ENCODE assay signal across 8 mouse cellular contexts in genomic region chr1:165018692-165019309, GRCm38 (mm10).
DNase-seq lines count a peak whose midpoint lies in the region; ATAC-seq and TF ChIP-seq lines count a peak whose summit lies in the region.

No protein-coding gene starts in this region.

- DNase-seq in kidney, postnatal 10 days: peak; percentile 20
- no peak for DNase-seq in kidney, postnatal 14 days
- peak; percentile 34 to 49 for DNase-seq in cerebellum, postnatal 36 days
- peak; percentile 78 for DNase-seq in hindbrain, embryonic 11.5 days (ENCODE audit: low spot score)
- peak; percentile 39 for DNase-seq in liver, adult 2 months (ENCODE audit: extremely low read depth, low read depth, low spot score)
- peak; percentile 67 for DNase-seq in right cerebral cortex, postnatal 14 days
- no peak for DNase-seq in thymus, postnatal 25 days
- DNase-seq in kidney, postnatal 36 days: no peak

- no peak overlapping the region for H3K27ac ChIP-seq in hindbrain, embryonic 11.5 days (ENCODE audit: low read depth, low read length)
- no peak overlapping the region for H3K27ac ChIP-seq in liver, adult 2 months (replicated peaks; ENCODE audit: insufficient read depth, low read depth, low read length)

- no peaks in the 10 kb centered on the region for H3K79me2 ChIP-seq in liver, adult 2 months (ENCODE audit: control insufficient read depth, insufficient read depth, low read length)

- H3K4me2 ChIP-seq in hindbrain, embryonic 11.5 days (replicated peaks; ENCODE audit: low read depth, low read length): peak overlapping the region; percentile 43

- peak; percentile 96 for ATAC-seq in hindbrain, embryonic 11.5 days (ENCODE audit: low FRiP score)

- no peaks in the 10 kb centered on the region for H3K36me3 ChIP-seq in hindbrain, embryonic 11.5 days (ENCODE audit: control insufficient read depth, insufficient read depth, low read length)
- no peaks in the 10 kb centered on the region for H3K36me3 ChIP-seq in liver, adult 2 months (ENCODE audit: control insufficient read depth, insufficient read depth, low read length)

- H3K4me1 ChIP-seq in hindbrain, embryonic 11.5 days (replicated peaks; ENCODE audit: control insufficient read depth, insufficient read depth, low read length): no peaks in the 10 kb centered on the region
- H3K4me1 ChIP-seq in liver, adult 2 months (ENCODE audit: control insufficient read depth, insufficient read depth, low read length): peaks cover 5% of the 10 kb centered on the region; the same call in 1 of the 2 replicates

- peak overlapping the region; percentile 42; the same call in 1 of the 2 replicates for H3K9ac ChIP-seq in hindbrain, embryonic 11.5 days (ENCODE audit: low read depth, low read length)
- no peak overlapping the region for H3K9ac ChIP-seq in liver, adult 2 months (ENCODE audit: low read depth, low read length)

- peak overlapping the region; percentile 26 for H3K4me3 ChIP-seq in hindbrain, embryonic 11.5 days (ENCODE audit: low read depth, low read length)
- no peak overlapping the region for H3K4me3 ChIP-seq in liver, adult 2 months (ENCODE audit: insufficient read depth, low read depth, low read length)

- TF ChIP-seq CTCF in liver, adult 2 months (IDR thresholded peaks at IDR 0.05; ENCODE audit: low read depth, low read length): no peak

- 17% methylated on average over 16 of the region's 16 CpGs for WGBS in hindbrain, embryonic 11.5 days
- WGBS in liver, adult 2 months: 18% methylated on average over 16 of the region's 16 CpGs

- TF ChIP-seq POLR2A in liver, adult 2 months (IDR thresholded peaks at IDR 0.05; ENCODE audit: extremely low read depth, insufficient read depth, low read length): no peak

- H3K9me3 ChIP-seq in hindbrain, embryonic 11.5 days (ENCODE audit: control insufficient read depth, low read length): no peaks in the 10 kb centered on the region

- H3K27me3 ChIP-seq in hindbrain, embryonic 11.5 days (ENCODE audit: control insufficient read depth, insufficient read depth, low read length): no peaks in the 10 kb centered on the region
- 0 out of 2 replicates have a peak, but pooled peaks cover 2% of the 10 kb centered on the region for H3K27me3 ChIP-seq in liver, adult 2 months (ENCODE audit: control insufficient read depth, insufficient read depth, low read length)

Comparison
In these comparisons a context has a peak if more than half of its experiments do, and no peak if none do; other contexts are left out.
1. DNase-seq: peak in kidney, postnatal 10 days (single experiment), cerebellum, postnatal 36 days (2 of 2), hindbrain, embryonic 11.5 days (single experiment), liver, adult 2 months (single experiment) and right cerebral cortex, postnatal 14 days (single experiment); none in kidney, postnatal 14 days (single experiment), thymus, postnatal 25 days (single experiment) and kidney, postnatal 36 days (0 of 2).